Mouse (Mus musculus) liver, postnatal 0 days (tissue): ENCODE data around the gene Susd4.

Experiments
- CTCF ChIP-seq: sonication (generic); IDR thresholded peaks from 2 replicates; pipeline ENCODE4 v1.5.1; 2016; ENCODE audit warnings: antibody characterized with exemption, low read depth
- EP300 ChIP-seq: IDR thresholded peaks from 2 replicates; pipeline ENCODE4 v1.6.1; 2016; ENCODE audit warnings: antibody characterized with exemption, low read depth, mild to moderate bottlenecking

DNA sequence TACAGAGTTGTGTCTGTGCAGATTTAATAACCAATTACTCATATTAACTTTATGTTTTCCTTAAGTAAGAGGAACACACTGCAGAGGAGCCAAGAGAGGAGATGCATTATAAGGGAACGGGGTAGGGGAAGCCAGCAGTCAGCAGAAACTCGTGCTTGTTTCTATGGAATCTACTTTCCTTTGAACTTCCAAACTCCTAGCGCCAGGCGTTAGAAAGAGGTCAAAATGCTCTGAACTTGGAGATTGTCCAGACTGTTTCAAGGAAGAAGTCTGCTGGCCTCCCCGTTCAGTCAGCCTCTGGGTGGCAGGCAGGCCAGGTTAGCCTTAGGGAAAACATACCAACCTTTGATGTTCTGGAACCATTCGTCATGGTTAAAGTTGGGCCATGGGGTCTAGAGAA, 25.2 kb downstream of the Susd4 start:
- TF ChIP-seq CTCF: no peak
- TF ChIP-seq EP300: no peak
